Mouse (Mus musculus): ENCODE measurements around the gene Rpl29.

DNA sequence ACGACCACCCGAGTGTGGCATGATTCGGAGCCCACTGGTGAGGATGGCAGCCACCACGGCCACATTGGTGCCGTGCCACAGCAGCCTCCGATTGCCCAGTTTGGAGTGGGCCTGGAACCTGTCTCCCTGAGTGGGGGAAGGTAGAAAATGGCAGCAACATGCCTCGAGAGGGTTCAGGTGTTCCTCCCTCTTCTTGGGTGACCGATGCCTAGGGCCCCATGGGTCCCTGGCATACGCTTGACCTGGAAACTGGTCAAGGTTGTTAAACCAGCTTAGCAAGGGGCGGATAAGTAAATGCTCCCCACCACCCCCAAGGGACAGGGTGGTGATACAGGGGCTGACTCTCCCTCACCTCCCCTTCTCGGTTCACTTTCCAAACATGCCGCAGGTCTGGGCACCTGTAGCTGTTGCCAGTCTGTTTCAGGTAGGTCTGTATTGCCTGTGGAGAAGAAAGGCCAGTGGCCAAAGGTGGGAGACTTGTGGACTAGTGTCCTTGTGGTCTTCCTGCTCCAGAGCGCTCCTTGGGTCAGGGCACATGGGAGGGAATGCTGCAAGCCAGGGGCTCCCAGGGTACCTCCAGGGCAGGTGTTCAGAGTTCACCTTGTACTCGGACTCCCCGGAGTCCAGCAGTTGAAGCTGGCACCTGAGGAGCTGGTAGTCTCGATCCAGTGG is 44.0 kb downstream of the Rpl29 start:
- TF ChIP-seq MAX (IDR thresholded peaks at IDR 0.05; ENCODE audit: low read length): no peak
- no peak for TF ChIP-seq E2F4 (IDR thresholded peaks at IDR 0.05; ENCODE audit: insufficient replicate concordance, low read depth, low read length)
- TF ChIP-seq CTCF (conservative IDR thresholded peaks at IDR 0.05 in 1 of 2, IDR thresholded peaks at IDR 0.05 in 1 of 2; ENCODE audit: low read depth in 2 of 2, low read length in 2 of 2): no peak
- TF ChIP-seq TCF12 (IDR thresholded peaks at IDR 0.05; ENCODE audit: low read depth, low read length): no peak
- no peak for TF ChIP-seq MAZ (IDR thresholded peaks at IDR 0.05; ENCODE audit: low read depth, low read length)
- TF ChIP-seq USF1 (IDR thresholded peaks at IDR 0.05; ENCODE audit: low read depth, low read length): no peak

All from CH12.LX (cell line).